Mouse (Mus musculus): ENCODE data around the gene OR5BS1P. TPM values are rescaled to one million over a fixed set of nuclear protein-coding genes. Genes with fewer than 3 reads are reported as not detected.

OR5BS1P gene
- polyA plus RNA-seq, 1 experiment from 2014 or later = not detected

GRCm38 (mm10) chr15:98491332-98491731 lies 21.6 kb downstream of the OR5BS1P start:
- DNase-seq (ENCODE audit: low spot score) (peak; percentile 59), ATAC-seq (ENCODE audit: low FRiP score, low TSS enrichment) (peak; percentile 89)
- Histone ChIP-seq H3K9ac (ENCODE audit: low read length) (no peak overlapping the region), H3K36me3 (ENCODE audit: control insufficient read depth, insufficient read depth, low read length) (no peaks in the 10 kb centered on the region), H3K9me3 (ENCODE audit: control insufficient read depth, low read length) (no peaks in the 10 kb centered on the region), H3K27me3 (ENCODE audit: control insufficient read depth, insufficient read depth, low read length) (no peaks in the 10 kb centered on the region), H3K4me2 (replicated peaks; ENCODE audit: low read depth) (no peak overlapping the region), H3K4me1 (replicated peaks; ENCODE audit: control insufficient read depth, insufficient read depth) (no peaks in the 10 kb centered on the region), H3K4me3 (ENCODE audit: low read depth, low read length) (no peak overlapping the region), H3K27ac (replicated peaks) (no peak overlapping the region)
- WGBS = 35% methylated on average over 2 of the region's 2 CpGs
- TF ChIP-seq CTCF (IDR thresholded peaks at IDR 0.05; ENCODE audit: low read depth) (no peak), EP300 (optimal IDR thresholded peaks at IDR 0.05) (no peak)

DNA sequence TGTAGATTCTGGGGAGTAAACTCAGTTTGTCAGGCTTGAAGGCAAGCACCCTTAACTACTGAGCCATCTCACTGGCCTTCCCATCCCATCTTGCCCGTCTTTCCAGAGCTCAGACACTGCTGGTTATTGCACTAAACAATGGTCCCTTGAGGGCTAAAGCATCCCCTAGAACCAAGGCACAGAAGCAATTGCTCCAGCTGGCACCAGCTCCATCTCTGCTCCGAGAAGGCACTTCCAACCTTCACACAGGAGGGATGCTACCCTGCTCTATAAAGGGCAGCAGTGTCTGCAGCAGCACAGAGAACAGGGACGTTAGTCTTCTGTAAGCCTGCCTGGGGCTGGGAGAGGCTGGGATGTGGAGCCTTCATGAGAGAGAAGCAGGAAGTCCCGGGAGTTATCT lies 22.4 kb downstream of the OR5BS1P start, which contains the start of gene Olfr279:
TSS of gene Olfr279 (plus strand) at position 301 of the 400 bp plus-strand sequence.
- Histone ChIP-seq H3K4me1 (replicated peaks; ENCODE audit: control insufficient read depth, insufficient read depth) (no peaks in the 10 kb centered on the region), H3K27ac (replicated peaks) (no peak within 1 kb of the TSS), H3K9me3 (ENCODE audit: control insufficient read depth, low read length) (no peaks in the 10 kb centered on the region), H3K4me3 (ENCODE audit: low read depth, low read length) (no peak within 1 kb of the TSS), H3K27me3 (ENCODE audit: control insufficient read depth, insufficient read depth, low read length) (no peaks in the 10 kb centered on the region), H3K9ac (ENCODE audit: low read length) (no peak within 1 kb of the TSS), H3K36me3 (ENCODE audit: control insufficient read depth, insufficient read depth, low read length) (no peaks in the 10 kb centered on the region), H3K4me2 (replicated peaks; ENCODE audit: low read depth) (no peak within 1 kb of the TSS)
- 57% methylated on average over 4 of the region's 4 CpGs for WGBS
- ATAC-seq (ENCODE audit: low FRiP score, low TSS enrichment) (no peak), DNase-seq (ENCODE audit: low spot score) (no peak)
- no peak for TF ChIP-seq EP300 (optimal IDR thresholded peaks at IDR 0.05)
- TF ChIP-seq CTCF (IDR thresholded peaks at IDR 0.05; ENCODE audit: low read depth) = no peak

DNA sequence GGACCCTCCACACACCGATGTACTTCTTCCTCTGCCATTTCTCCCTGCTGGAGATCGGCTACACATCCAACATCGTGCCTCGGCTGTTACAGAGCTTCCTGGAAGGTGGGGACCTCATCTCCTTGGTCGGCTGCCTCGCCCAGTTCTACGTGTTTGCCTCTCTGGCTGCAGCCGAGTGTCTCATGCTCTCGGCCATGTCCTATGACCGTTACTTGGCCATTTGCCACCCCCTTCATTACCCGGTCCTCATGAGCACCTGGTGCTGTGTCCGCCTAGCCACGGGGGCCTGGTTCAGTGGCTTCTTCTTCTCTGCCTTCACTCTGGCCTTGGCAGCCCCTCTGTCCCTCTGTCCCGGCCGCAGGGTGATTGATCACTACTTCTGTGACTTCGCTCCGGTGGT lies 27.9 kb downstream of the OR5BS1P start:
- no peak overlapping the region for H3K4me3 ChIP-seq (ENCODE audit: low read depth, low read length)

GRCm38 (mm10) chr15:98503317-98503716 lies 33.6 kb downstream of the OR5BS1P start:
- no peaks in the 10 kb centered on the region for H3K9me3 ChIP-seq (ENCODE audit: control insufficient read depth, low read length)
- WGBS = 92% methylated on average over 3 of the region's 3 CpGs
- TF ChIP-seq EP300 (optimal IDR thresholded peaks at IDR 0.05) = no peak
- TF ChIP-seq CTCF (IDR thresholded peaks at IDR 0.05; ENCODE audit: low read depth) = no peak
- no peak overlapping the region for H3K4me3 ChIP-seq (ENCODE audit: low read depth, low read length)
- H3K36me3 ChIP-seq (ENCODE audit: control insufficient read depth, insufficient read depth, low read length) = no peaks in the 10 kb centered on the region
- DNase-seq (ENCODE audit: low spot score) = no peak
- H3K27me3 ChIP-seq (ENCODE audit: control insufficient read depth, insufficient read depth, low read length) = no peaks in the 10 kb centered on the region
- H3K27ac ChIP-seq (replicated peaks) = no peak overlapping the region
- H3K4me2 ChIP-seq (replicated peaks; ENCODE audit: low read depth) = no peak overlapping the region
- H3K4me1 ChIP-seq (replicated peaks; ENCODE audit: control insufficient read depth, insufficient read depth) = no peaks in the 10 kb centered on the region
- ATAC-seq (ENCODE audit: low FRiP score, low TSS enrichment) = no peak
- H3K9ac ChIP-seq (ENCODE audit: low read length) = no peak overlapping the region

More for the DNA sequence above, 27.9 kb downstream of the OR5BS1P start:
- H3K27ac ChIP-seq (replicated peaks) = no peak overlapping the region
- ATAC-seq (ENCODE audit: low FRiP score, low TSS enrichment) = no peak
- no peaks in the 10 kb centered on the region for H3K4me1 ChIP-seq (replicated peaks; ENCODE audit: control insufficient read depth, insufficient read depth)
- TF ChIP-seq EP300 (optimal IDR thresholded peaks at IDR 0.05) = no peak
- TF ChIP-seq CTCF (IDR thresholded peaks at IDR 0.05; ENCODE audit: low read depth) = no peak
- H3K36me3 ChIP-seq (ENCODE audit: control insufficient read depth, insufficient read depth, low read length) = no peaks in the 10 kb centered on the region
- H3K9me3 ChIP-seq (ENCODE audit: control insufficient read depth, low read length) = no peaks in the 10 kb centered on the region
- WGBS = 75% methylated on average over 17 of the region's 17 CpGs
- DNase-seq (ENCODE audit: low spot score) = no peak
- no peak overlapping the region for H3K4me2 ChIP-seq (replicated peaks; ENCODE audit: low read depth)
- H3K27me3 ChIP-seq (ENCODE audit: control insufficient read depth, insufficient read depth, low read length) = no peaks in the 10 kb centered on the region
- H3K9ac ChIP-seq (ENCODE audit: low read length) = no peak overlapping the region

GRCm38 (mm10) chr15:98504514-98504913 lies 34.8 kb downstream of the OR5BS1P start:
- DNase-seq (ENCODE audit: low spot score) (peak; percentile 84), ATAC-seq (ENCODE audit: low FRiP score, low TSS enrichment) (peak; percentile 29; the same call in 1 of the 2 replicates)
- H3K36me3 ChIP-seq (ENCODE audit: control insufficient read depth, insufficient read depth, low read length) = no peaks in the 10 kb centered on the region
- no peaks in the 10 kb centered on the region for H3K9me3 ChIP-seq (ENCODE audit: control insufficient read depth, low read length)
- H3K4me2 ChIP-seq (replicated peaks; ENCODE audit: low read depth) = no peak overlapping the region
- H3K27ac ChIP-seq (replicated peaks) = no peak overlapping the region
- 14% methylated on average over 18 of the region's 18 CpGs for WGBS
- no peak overlapping the region for H3K9ac ChIP-seq (ENCODE audit: low read length)
- no peak for TF ChIP-seq EP300 (optimal IDR thresholded peaks at IDR 0.05)
- peak; percentile 84 for TF ChIP-seq CTCF (IDR thresholded peaks at IDR 0.05; ENCODE audit: low read depth)
- no peaks in the 10 kb centered on the region for H3K27me3 ChIP-seq (ENCODE audit: control insufficient read depth, insufficient read depth, low read length)
- no peak overlapping the region for H3K4me3 ChIP-seq (ENCODE audit: low read depth, low read length)
- no peaks in the 10 kb centered on the region for H3K4me1 ChIP-seq (replicated peaks; ENCODE audit: control insufficient read depth, insufficient read depth)

DNA sequence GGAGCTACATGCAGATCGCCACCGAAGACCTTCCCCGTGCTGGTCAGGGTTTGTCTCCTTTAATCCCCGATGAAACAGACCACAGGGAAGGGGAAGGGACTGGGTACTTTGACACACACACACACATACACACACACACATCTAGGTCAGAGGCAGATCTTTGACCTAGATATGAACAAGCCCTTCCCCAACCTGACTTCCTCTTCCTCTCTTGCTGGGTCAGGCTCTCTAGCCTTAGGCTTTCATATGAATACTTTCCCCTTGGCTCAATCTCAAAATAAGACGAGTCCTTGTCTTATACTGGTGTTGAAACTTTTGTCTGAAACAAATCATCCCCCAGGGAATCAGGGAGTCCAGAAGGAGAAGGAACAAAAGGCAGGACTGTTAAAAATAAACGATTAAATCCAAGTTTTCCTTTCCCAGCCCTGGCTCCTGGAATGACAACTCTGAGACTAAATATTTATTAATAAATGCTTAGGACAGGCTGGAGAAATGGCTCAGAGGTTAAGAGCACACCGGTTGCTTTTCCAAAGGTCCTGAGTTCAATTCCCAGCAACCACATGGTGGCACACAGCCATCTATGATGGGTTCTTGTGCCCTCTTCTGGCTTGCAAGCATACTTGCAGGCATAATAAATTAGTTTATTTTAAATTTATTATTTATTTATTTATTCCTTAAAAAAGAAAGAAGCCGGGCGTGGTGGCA lies 36.7 kb downstream of the OR5BS1P start:
- 62% methylated on average over 9 of the region's 9 CpGs for WGBS
- no peak overlapping the region for H3K27ac ChIP-seq (replicated peaks)
- no peak overlapping the region for H3K9ac ChIP-seq (ENCODE audit: low read length)
- no peaks in the 10 kb centered on the region for H3K36me3 ChIP-seq (ENCODE audit: control insufficient read depth, insufficient read depth, low read length)
- ATAC-seq (ENCODE audit: low FRiP score, low TSS enrichment) (no peak), DNase-seq (ENCODE audit: low spot score) (no peak)
- TF ChIP-seq CTCF (IDR thresholded peaks at IDR 0.05; ENCODE audit: low read depth) (peak; percentile 21), EP300 (optimal IDR thresholded peaks at IDR 0.05) (no peak)
- H3K9me3 ChIP-seq (ENCODE audit: control insufficient read depth, low read length) = no peaks in the 10 kb centered on the region
- H3K4me2 ChIP-seq (replicated peaks; ENCODE audit: low read depth) = no peak overlapping the region
- no peaks in the 10 kb centered on the region for H3K27me3 ChIP-seq (ENCODE audit: control insufficient read depth, insufficient read depth, low read length)
- no peaks in the 10 kb centered on the region for H3K4me1 ChIP-seq (replicated peaks; ENCODE audit: control insufficient read depth, insufficient read depth)
- no peak overlapping the region for H3K4me3 ChIP-seq (ENCODE audit: low read depth, low read length)

Data from stomach, postnatal 0 days (tissue).